Mouse (Mus musculus) right cerebral cortex, postnatal 10 days (tissue): ENCODE measurements around the gene Hivep1.
A peak's percentile ranks its signal among the peaks of the same experiment; 100 is the strongest.

Experiments used
- DNase-seq, 2 experiments: peaks; one replicate each; pipeline ENCODE4 v3.0.0; 2021; ENCODE audit warnings: low spot score in 2 of 2

Gene Hivep1

DNA sequence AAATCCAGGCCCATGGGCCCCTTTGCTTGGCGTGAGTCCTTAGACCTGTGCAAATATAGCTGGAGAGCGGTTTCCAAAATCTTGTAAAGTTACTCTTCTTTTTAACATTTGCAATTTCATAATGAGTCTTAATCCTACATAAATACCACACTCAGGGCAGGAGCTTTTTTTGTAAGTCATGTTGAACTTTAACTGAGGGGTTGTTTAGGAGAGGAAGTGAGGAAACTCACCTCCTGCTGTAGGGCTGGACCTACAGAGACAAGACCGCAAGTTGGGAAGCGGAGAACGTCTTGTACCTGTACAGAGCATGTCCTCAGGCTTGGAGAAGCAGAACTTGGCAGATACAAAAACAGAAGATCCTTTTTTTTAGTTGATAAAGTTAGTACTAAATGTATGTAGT lies 23.7 kb downstream of the Hivep1 start:
- no peak for DNase-seq

DNA sequence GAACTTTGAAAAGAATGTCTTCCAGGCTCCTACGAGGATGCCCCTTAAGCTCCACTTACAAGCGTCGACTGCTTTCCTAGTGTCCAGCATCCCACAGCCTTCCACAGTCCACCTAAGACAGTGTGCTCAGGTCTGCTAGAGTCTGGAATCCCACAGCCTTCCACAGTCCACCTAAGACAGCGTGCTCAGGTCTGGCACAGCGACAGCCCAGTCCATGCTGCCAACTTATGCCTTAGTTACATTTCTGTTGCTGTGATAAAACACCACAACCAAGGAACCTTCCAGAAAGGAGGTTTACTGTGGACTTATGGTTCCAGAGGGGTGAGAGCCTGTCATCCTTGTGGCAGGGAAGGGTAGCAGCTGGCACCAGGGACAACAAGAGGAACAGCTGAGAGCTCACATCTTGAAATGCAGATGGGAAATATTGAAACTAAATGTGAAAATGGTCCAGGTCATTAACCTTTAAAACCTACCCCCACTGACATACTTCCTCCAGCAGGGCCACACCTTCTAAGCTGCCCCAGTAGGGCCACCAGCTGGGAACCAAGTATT lies 25.0 kb downstream of the Hivep1 start:
- no peak for DNase-seq

DNA sequence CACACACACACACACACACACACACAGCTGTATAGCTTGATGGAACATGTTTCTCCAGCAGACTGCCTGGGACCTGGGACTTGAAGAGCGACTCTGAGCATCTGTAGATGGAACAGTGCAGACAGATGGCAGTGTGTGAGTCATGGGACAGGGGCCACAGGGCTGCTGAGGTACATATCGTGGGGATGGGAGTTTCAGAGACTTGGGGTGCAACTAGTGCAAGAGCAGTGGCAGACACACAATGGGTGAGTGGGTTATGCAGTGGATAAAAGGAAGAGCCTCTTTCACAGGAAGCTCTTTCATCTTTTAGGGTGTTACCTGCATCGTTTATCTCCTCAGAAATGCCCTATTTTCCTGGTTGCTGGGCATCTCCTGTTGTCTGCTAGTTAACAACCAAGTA lies 25.8 kb downstream of the Hivep1 start:
- DNase-seq: no peak

DNA sequence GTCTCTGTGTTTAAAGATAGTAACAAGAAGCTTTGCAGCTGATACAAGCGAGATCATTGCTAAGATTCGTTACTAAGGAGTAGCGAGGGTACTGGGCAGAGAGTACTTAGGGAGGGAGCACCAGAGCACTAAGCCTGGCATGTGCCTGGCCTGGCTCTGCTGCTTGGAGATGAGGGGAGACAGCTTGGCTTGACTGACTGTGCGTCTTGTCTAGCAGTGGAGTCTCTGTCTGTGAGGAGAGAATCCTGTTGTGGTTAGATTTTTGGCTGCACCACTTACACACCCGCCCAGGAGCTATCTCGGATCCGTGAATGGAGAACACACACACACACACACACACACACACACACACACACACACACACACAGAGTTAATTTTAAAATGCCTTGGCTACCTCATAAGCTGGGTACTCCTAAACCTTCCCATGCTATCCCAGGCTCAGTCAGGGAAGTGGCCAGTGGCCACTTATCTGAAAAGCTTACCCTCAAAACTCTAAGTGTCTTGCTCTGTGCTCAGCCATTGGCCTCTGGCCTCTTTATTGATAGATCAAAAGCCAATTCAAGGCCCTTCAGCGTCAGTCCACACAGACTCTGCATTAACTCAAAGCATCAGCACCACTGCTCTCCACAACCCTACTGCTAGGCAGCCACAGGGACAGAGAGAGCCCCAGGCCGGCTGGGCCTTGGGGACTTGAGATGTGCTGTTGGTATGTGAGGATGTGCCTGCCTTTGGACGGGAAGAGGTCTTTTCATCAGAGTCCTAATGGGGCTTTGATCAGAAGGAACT lies 28.5 kb downstream of the Hivep1 start:
- no peak for DNase-seq

DNA sequence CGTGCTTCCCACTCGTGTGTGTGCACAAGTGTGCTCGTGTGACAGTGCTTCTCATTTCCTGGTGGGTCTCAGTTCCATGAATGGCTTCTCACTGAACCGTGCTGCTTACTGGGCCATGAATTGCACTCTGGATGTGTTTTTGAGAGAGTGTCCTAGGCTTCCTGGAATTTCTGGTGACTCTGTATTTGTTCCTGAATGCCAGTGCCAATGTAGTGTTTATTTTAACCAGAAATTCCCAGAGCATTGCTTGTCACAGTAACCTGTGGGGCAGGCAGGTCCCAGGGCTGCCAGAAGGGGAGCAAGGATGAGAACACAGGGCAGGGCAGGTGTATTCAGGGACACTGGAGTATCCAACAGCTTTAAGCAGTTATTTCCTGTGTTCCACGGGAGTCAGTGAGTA lies 36.5 kb downstream of the Hivep1 start:
- DNase-seq: no peak

DNA sequence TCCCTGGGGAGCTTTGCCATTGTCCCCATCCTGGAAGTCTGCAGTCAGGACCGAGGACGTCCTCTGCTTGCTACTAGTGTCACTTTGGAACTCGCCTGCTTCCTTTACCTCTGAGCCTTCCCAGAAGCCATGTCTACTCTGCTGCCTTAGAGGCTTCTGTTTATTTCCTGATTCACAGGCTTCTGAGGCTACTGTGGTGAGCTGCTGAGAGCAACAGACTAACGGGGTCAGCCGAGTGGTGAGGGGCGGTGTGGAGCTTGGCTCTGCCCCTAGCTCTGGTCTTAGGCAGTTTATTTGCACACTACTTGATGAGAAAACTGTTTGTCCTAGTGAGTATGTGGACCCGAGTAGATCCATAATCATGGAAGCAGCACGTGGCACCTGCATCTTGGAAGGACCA lies 37.2 kb downstream of the Hivep1 start:
- no peak for DNase-seq

DNA sequence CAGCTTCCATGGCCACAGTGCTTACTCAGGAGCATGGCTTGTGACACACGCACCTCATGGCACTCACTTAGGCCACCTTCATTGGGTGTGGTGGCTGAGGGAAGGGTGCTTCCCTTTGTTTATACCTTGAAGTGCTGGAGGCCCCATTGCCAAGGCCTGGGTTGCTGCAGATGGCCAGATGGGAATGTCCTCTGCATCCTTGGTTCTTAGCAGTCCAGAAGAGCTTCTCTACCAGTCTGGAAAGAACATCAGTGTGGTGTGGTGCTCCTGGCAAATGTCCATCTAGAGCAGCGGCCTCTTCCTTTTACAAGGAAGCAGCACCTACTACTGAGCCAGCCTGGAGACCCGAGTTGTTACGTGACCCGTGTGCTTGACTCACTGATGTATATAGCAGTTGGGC lies 38.9 kb downstream of the Hivep1 start:
- DNase-seq: no peak

DNA sequence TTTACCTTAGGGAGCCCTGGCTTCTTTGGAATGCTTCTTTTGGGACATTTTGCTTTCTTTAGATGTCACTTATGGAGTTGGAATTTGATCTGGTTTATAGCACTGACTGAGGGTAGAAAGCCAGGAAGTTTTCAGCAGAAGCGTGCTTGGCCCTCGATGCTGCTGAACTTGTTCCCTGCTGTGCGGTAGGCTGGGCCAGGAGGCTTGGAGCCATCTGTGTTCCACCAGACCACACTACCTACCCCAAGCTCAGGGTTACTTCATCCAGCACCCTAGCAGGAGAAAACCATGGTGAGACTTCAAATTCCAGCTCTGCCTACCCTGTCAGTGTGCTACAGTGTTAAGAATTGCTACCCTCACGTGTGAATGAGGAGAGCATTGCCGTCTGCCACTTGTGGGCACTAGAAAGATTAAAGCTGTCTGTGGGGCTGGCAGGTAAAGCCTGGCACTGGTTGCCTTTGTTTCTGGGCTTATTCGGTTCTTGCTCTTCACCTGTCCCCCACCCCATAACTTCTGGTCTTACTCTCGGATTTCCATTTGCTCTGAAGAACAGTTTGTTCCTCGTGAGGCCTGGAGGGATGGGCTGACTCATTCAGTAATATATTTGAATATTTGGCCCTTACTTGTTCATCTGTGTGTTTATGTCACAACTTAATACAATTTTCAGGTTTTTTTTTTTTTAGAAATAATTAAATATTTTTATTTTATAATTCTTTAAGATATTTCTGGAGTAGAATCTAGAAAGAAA lies 40.7 kb downstream of the Hivep1 start:
- no peak for DNase-seq

DNA sequence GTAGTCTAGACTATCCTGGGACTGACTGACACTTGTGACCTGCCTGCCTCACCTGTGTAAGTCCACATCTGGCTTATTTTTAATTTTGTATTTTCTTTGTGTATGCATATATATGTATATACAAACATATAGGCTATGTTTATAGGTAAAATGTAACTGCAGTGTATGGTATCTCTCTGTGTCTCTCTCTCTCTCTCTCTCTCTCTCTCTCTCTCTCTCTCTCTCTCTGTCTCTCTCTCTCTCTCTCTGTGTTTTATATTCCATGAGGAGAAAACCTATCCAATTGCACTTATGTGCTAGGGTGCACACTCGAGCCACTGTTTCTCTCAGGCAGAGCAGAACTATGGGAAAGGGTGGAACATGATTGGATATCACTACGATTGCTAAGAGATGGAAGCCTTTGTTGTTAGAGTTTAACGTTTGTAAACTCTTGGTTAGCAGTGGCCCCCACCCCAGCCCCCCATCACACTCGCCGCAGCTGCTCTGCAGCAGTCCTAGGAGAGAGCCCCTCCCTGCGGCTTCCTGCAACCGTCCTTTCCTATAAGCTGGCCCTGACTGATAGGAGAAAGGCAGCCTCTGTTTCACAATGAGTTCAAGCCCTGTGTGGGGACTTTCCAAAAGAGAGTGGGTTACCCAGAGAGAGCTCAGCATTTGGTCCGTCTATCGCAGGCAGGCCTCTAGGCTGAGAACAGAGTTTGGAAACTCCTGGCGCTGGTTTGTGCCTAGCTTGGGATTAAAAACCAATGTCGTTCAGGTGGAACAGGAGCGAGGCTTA lies 41.6 kb downstream of the Hivep1 start:
- DNase-seq: no peak

DNA sequence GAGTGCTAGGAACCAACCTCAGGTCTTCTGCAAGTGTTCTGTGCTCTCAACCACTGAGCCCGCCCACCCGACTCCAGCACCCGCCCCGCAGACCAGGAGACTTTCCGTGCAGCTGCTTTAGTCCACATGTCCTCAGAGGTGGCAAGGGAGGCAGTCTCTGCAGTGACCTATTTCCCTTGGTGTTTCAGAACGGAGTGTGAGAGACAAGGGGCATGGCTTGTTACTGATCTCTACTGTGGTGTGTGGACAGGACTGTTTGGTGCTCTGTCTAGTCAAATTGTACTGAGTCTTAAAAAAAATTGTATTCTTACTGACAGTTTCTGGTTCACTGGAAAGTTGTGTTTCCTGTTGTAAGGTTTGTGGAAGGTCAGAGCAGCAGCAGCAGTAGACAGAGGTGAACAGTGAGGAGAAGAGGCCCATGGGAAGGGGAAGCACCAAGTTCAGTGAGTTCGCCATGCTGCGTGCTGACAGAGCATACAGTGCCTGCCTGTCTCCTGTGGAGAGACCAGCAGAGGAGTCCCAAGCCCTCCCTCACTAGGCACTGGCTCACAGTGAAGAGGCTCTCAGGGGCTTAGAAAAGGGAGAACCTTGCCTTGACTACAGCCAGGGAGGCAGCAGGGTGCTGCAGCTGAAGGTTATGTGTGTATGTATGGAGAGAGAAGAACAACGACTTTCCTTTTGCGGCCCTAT lies 44.1 kb downstream of the Hivep1 start:
- DNase-seq: no peak

DNA sequence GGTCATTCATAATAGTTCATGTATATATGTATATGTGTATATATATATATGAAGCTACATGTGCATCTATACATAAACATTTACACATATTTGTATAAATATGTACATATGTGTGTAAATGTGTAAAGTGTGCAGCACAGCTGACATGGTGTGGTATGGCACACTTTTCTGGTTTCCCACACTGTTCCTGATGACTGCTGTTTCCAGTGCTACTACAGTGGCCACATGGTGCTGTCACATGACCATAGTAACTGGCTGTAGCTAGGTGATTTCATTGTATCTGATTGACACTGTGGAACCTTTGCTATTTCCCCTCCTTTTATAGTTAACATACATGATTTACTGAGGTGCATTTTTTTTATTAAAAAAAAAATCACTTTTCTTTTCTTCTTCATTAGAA lies 45.3 kb downstream of the Hivep1 start:
- no peak for DNase-seq

DNA sequence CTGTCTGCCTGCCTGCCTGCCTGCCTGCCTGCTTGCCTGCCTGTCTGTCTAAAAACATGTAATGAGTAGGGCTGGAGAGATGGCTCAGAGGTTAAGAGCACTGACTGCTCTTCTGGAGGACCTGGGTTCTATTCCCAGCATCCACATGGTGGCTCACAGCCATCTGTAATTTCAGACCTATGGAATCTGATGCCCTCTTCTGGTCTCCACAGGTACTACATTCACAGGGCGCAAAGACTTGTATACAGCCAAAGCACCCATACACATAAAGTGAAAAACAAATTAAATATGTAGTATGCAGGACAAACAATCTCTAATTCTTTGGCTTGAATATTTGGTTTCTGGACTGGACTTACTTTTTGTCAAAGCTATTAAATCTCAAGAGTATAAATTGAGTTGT lies 46.7 kb downstream of the Hivep1 start:
- DNase-seq: no peak

DNA sequence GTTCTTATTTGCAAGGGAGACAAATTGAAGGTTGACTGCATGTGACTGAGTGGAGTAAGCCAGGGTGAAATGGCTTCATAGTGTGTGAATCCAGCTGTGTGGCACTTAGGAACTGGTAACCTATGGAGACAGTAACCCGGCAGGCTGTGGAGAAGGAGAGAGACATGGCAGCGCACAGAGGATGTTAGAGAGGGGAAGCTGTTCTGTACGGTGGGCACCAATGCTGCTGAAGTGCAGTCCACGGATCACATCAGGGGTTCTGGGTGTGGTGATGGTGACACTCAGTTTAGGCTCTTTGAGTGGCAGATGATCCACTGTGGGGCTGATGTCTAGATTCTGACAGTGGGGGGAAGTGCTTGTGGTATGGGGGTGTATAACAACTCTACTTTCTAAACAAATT lies 47.7 kb downstream of the Hivep1 start:
- no peak for DNase-seq

DNA sequence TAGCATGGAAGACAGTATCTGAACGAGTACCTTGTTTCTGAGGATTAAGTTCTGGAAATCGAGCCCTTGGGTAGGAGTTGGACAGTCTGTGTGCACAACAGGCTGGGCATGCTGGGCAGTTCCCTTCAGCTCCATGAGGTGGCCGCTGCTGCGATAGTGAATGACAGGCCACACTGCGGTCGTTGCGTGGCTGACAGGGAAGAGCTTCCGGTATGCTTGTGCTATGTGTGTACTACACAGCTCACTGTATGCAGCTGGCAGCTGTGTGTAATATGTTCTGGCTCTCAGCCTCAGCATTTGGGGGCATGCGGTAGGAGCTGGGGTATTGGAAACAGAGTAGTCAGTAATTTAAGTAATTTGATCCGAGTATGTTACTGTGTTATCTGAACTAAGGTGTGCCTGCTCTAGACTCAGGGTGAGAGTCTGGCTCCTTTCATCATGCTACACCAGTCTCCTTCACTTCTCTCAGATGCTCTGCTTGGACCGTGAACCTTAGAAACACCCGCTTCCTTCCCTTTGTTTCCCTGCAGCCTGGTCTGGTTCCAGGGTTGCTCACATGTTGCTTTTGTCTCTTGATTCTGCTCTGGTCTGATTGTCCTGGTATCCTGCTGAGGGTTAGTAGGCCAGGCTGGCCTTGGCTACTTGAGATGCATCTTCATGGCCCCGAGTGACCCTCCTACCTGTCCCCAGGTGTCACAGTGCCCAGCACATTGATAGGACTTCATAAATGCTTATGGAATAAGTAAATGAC lies 49.8 kb downstream of the Hivep1 start:
- peak; percentile 45 to 56 for DNase-seq

DNA sequence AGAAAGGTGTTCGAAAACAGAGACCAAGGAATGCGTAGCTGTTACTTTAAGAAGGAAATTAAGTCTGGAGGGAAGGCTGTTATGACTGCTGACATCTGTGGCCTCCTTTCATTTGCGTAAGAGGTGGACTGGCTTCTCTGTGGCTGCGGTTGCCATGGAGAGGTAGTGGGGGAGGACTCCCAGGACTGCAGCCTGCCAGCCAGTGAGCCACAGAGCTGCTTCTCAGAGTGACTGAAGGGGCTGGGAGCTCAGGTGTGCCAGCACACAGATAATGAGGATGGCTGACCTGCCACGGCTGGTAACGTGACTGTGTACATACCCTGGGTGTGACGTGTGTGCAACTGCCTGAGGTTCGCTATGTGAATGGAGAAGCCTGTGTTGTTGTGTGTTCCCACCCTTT lies 51.2 kb downstream of the Hivep1 start:
- DNase-seq: peak; percentile 80 to 89

DNA sequence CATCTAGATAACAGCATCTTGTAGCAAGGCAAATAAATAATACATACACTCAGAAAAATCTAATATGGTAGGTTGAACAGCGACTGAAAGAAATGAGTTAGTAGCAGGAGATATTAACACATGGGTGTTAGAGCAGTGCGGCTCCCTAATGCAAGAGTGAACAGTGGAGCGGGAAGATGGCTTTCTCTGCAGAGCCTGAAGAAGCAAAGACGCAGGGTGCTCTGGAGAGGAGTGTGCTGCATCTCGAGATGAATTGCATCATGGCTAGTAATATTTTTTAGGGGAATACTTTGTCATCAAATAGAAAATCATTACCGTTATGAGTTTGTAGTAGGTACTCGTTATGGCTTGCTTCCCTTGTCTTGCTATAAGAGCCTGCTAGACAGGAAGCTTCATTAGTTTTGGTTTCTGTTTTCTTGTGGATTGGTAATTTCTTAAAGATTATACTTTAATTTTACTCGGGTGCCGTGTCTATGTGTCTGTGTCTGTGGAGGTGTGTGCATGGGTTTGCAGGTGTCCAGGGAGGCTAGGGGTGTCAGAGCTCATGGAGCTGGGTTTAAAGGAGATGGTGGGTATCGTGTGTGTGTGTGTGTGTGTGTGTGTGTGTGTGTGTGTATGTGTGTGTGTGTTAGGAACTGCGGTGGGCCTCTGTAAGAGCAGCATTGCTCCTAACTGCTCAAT lies 51.8 kb downstream of the Hivep1 start:
- DNase-seq: peak in 1 of 2 experiments; percentile 24

DNA sequence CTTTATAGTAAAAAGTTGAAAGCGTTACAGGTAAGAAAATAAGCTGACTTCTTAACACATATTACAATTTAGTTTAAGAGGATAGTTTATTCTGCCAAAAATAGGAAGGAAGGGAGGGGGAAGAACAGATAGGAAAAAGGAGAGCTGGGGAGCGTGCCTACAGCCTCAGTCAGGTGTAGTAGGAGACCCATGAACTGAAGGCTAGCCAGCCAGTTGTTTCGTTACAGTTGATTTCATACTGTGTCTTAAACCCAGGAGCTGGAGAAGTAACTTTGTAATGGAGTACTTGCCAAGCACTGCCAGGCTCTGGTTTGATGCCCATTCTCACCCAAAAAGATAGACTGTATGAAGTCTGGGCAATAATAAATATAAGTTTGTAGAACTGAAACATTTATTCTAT lies 52.5 kb downstream of the Hivep1 start:
- DNase-seq: peak in 1 of 2 experiments; percentile 16

DNA sequence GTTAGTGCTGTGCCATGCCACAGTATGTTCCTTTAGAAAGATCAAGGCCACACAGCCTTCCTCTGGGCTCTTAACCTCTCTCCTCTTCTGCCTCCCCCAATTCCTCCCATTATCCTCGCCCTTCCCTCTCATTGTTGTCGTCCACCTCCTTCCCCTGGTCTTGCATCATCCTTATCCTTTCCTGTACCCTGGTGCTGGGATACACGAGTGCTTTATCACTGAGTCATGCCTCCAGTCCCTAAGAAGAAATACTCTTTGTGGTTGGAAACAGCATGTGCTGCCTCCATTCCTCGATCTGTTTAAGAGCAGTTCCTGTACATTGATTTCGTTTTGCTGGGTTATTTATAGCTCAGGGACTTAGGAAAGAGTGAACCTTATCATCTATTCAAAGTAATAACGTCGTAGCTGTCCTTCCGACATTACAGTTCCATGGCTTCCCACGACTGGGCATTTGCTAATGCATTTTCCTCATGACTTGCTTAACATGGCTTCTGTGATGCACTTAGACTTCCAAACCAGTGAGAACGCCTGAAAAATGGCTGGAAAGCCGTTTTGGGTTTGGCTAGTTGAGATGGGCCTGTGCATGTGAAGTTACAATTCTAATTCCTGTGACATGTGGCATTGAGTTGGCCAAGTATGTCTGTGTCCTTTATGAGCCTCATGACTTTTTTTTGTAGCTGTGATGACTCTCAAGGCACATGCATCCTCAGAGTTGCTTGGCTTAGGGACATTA lies 56.8 kb downstream of the Hivep1 start:
- DNase-seq: peak in 1 of 2 experiments; percentile 9

DNA sequence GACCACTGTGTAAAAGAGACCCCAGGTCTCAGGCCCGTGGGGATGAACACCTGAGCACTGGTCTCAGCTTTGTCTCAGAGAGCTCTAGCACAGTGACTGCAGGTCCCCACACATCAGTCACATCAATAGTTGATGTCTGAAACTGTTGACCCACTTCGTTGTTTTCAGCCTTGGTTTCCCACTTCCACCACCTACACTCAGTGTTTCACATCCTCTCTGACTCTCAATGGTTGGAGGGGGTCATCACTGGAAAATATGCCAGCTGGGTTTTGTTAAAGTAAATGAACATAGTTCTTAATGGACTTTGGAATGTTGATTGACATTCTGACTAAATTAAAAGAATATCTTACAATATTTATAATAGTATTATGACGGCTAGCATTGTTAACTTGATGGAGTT lies 58.6 kb downstream of the Hivep1 start:
- DNase-seq: no peak

DNA sequence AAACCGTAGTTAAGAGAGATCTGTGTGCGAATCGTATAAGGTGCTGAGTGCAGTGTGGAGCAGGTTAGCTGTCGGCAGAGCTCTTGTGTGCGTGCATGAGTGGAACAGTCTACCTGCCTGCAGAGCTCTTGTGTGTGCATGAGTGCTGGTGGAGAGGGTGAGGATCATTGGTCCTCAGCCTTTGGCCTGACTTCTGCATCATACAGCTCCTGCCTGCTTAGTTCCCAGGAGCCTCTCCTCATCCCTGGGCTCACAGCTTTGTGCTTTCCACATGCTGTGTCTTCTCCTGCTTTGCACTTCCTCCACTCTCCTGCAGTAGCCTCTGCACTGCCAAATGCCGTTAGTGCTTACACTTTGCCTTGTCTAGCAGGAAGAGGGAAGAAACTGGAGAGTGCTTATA lies 60.2 kb downstream of the Hivep1 start:
- peak in 1 of 2 experiments; percentile 21 for DNase-seq
